10 mouse cellular contexts compared by ENCODE assay signal in genomic region chr3:79440976-79441491, GRCm38 (mm10).
DNase-seq lines count a peak whose midpoint lies in the region; ATAC-seq and TF ChIP-seq lines count a peak whose summit lies in the region.
"Had no signal": no experiment of that assay in that cellular context is flagged by ENCODE, and none has a peak within 500 bp of the region (broad histone marks: within the 10 kb centered on the region; RNA-seq: fewer than 3 reads in every experiment).

No protein-coding gene starts in this region.

- no peak overlapping the region for H3K9ac ChIP-seq in hindbrain, embryonic 14.5 days
- H3K9ac ChIP-seq in hindbrain, embryonic 12.5 days: no peak overlapping the region
- H3K9ac ChIP-seq in neural tube, embryonic 14.5 days (replicated peaks; ENCODE audit: low read depth, low read length): no peak overlapping the region
- H3K9ac ChIP-seq: heart, embryonic 15.5 days; stomach, embryonic 15.5 days had no signal

- no peak for TF ChIP-seq CTCF in layer of hippocampus, adult 2 months (conservative IDR thresholded peaks at IDR 0.05)

- H3K36me3 ChIP-seq in hindbrain, embryonic 14.5 days (replicated peaks; ENCODE audit: control insufficient read depth, insufficient read depth): no peaks in the 10 kb centered on the region
- no peaks in the 10 kb centered on the region for H3K36me3 ChIP-seq in hindbrain, embryonic 12.5 days
- H3K36me3 ChIP-seq in neural tube, embryonic 14.5 days (ENCODE audit: control insufficient read depth, insufficient read depth, low read length): no peaks in the 10 kb centered on the region
- H3K36me3 ChIP-seq: heart, embryonic 15.5 days; stomach, embryonic 15.5 days had no signal

- H3K27ac ChIP-seq in hindbrain, embryonic 14.5 days: peak overlapping the region; percentile 41; the same call in 1 of the 2 replicates
- H3K27ac ChIP-seq in hindbrain, embryonic 12.5 days: no peak overlapping the region
- peak overlapping the region; percentile 94 for H3K27ac ChIP-seq in layer of hippocampus, adult 2 months
- no peak overlapping the region for H3K27ac ChIP-seq in neural tube, embryonic 14.5 days (ENCODE audit: low read depth, low read length)
- H3K27ac ChIP-seq: heart, embryonic 15.5 days; stomach, embryonic 15.5 days had no signal

- peak; percentile 58 for DNase-seq in hindbrain, embryonic 14.5 days (ENCODE audit: low spot score)
- DNase-seq in cerebellum, adult 8-10 months: peak; percentile 76
- peak; percentile 81 to 89 for DNase-seq in layer of hippocampus, adult 2 months (ENCODE audit: low spot score in 2 of 2)
- no peak for DNase-seq in adrenal gland, adult 18-20 months (ENCODE audit: low spot score in 2 of 2)
- no peak for DNase-seq in urinary bladder, postnatal 25 days (ENCODE audit: low spot score)
- DNase-seq in gastrocnemius, postnatal 10 days: no peak

- no peak overlapping the region; the same call in 1 of the 2 replicates for H3K4me2 ChIP-seq in hindbrain, embryonic 14.5 days (replicated peaks)
- H3K4me2 ChIP-seq in hindbrain, embryonic 12.5 days (replicated peaks): no peak overlapping the region
- no peak overlapping the region for H3K4me2 ChIP-seq in neural tube, embryonic 14.5 days (ENCODE audit: low read depth, low read length)
- H3K4me2 ChIP-seq: heart, embryonic 15.5 days; stomach, embryonic 15.5 days had no signal

- no peak overlapping the region for H3K4me3 ChIP-seq in hindbrain, embryonic 14.5 days (replicated peaks; ENCODE audit: low read length)
- H3K4me3 ChIP-seq in hindbrain, embryonic 12.5 days: no peak overlapping the region
- H3K4me3 ChIP-seq in layer of hippocampus, adult 2 months: peak overlapping the region; percentile 2; the same call in 1 of the 2 replicates
- H3K4me3 ChIP-seq in neural tube, embryonic 14.5 days (ENCODE audit: low read depth, low read length): no peak overlapping the region
- H3K4me3 ChIP-seq: heart, embryonic 15.5 days; stomach, embryonic 15.5 days had no signal

- H3K9me3 ChIP-seq in hindbrain, embryonic 14.5 days (ENCODE audit: control insufficient read depth, low read length): no peaks in the 10 kb centered on the region
- H3K9me3 ChIP-seq in hindbrain, embryonic 12.5 days (replicated peaks): no peaks in the 10 kb centered on the region
- no peaks in the 10 kb centered on the region for H3K9me3 ChIP-seq in neural tube, embryonic 14.5 days (ENCODE audit: control insufficient read depth, low read length)
- H3K9me3 ChIP-seq: heart, embryonic 15.5 days; stomach, embryonic 15.5 days had no signal

- 54% methylated on average over 12 of the region's 12 CpGs for WGBS in hindbrain, embryonic 14.5 days
- 67% methylated on average over 12 of the region's 12 CpGs for WGBS in hindbrain, embryonic 12.5 days
- WGBS in neural tube, embryonic 14.5 days: 57% methylated on average over 12 of the region's 12 CpGs

- peak; percentile 55; the same call in 1 of the 2 replicates for ATAC-seq in hindbrain, embryonic 14.5 days (ENCODE audit: low FRiP score)
- ATAC-seq in hindbrain, embryonic 12.5 days (ENCODE audit: low FRiP score): no peak; the same call in 1 of the 2 replicates
- peak; percentile 63 for ATAC-seq in neural tube, embryonic 14.5 days (ENCODE audit: low read depth)

- no peaks in the 10 kb centered on the region for H3K27me3 ChIP-seq in hindbrain, embryonic 14.5 days (ENCODE audit: control insufficient read depth, insufficient read depth, low read length)
- H3K27me3 ChIP-seq in hindbrain, embryonic 12.5 days: no peaks in the 10 kb centered on the region
- no peaks in the 10 kb centered on the region for H3K27me3 ChIP-seq in neural tube, embryonic 14.5 days (ENCODE audit: control insufficient read depth, insufficient read depth, low read length)
- H3K27me3 ChIP-seq: heart, embryonic 15.5 days; stomach, embryonic 15.5 days had no signal

- 0 out of 2 replicates have a peak, but pooled peaks cover 5% of the 10 kb centered on the region for H3K4me1 ChIP-seq in hindbrain, embryonic 14.5 days (replicated peaks; ENCODE audit: control insufficient read depth, insufficient read depth, low read length)
- H3K4me1 ChIP-seq in hindbrain, embryonic 12.5 days: no peaks in the 10 kb centered on the region
- no peaks in the 10 kb centered on the region for H3K4me1 ChIP-seq in neural tube, embryonic 14.5 days (ENCODE audit: control insufficient read depth, insufficient read depth, low read length)
- H3K4me1 ChIP-seq: stomach, embryonic 15.5 days had no signal

Comparison
In these comparisons a context has a peak if more than half of its experiments do, and no peak if none do; other contexts are left out.
1. H3K27ac ChIP-seq: peak in hindbrain, embryonic 14.5 days (single experiment) and layer of hippocampus, adult 2 months (single experiment); none in hindbrain, embryonic 12.5 days (single experiment) and neural tube, embryonic 14.5 days (single experiment).
2. DNase-seq: peak in hindbrain, embryonic 14.5 days (single experiment), cerebellum, adult 8-10 months (single experiment) and layer of hippocampus, adult 2 months (2 of 2); none in adrenal gland, adult 18-20 months (0 of 2), urinary bladder, postnatal 25 days (single experiment) and gastrocnemius, postnatal 10 days (single experiment).